Mouse (Mus musculus) kidney, adult 2 months (tissue): ENCODE measurements around the gene Trmo. TPM values are rescaled to one million over a fixed set of nuclear protein-coding genes. Genes with fewer than 3 reads are reported as not detected.

ENCODE experiments used
- DNase-seq: peaks from one replicate; pipeline ENCODE4 v3.0.0; 2021
- H3K27ac ChIP-seq: fragments of 200-500 bp; 2 replicates; pipeline ENCODE4 v1.5.1; 2012; ENCODE audit warnings: low read depth, low read length, control low read depth, inconsistent platforms; ENCODE audit not compliant: insufficient read depth
- H3K27me3 ChIP-seq: fragments of 200-500 bp; replicated peaks from 2 replicates; pipeline ENCODE4 v1.6.1; 2012; ENCODE audit warnings: mild to moderate bottlenecking, moderate library complexity, low read length, inconsistent platforms; ENCODE audit not compliant: control insufficient read depth, insufficient read depth
- H3K36me3 ChIP-seq: fragments of 200-500 bp; 2 replicates; pipeline ENCODE4 v1.6.1; 2012; ENCODE audit warnings: mild to moderate bottlenecking, moderate library complexity, low read length, inconsistent platforms; ENCODE audit not compliant: control insufficient read depth, insufficient read depth
- H3K4me1 ChIP-seq: fragments of 200-500 bp; 2 replicates; pipeline ENCODE4 v1.6.1; 2011; ENCODE audit warnings: low read length; ENCODE audit not compliant: control insufficient read depth, insufficient read depth
- H3K4me3 ChIP-seq: fragments of 200-500 bp; 2 replicates; pipeline ENCODE4 v1.5.1; 2011; ENCODE audit warnings: mild to moderate bottlenecking, low read depth, low read length, control low read depth; ENCODE audit not compliant: insufficient read depth
- CTCF ChIP-seq: fragments of 200-500 bp; conservative IDR thresholded peaks from 2 replicates; pipeline ENCODE4 v1.5.1; 2011; ENCODE audit warnings: low read depth, mild to moderate bottlenecking, control low read depth, low read length, moderate library complexity, mixed read lengths; ENCODE audit not compliant: insufficient read depth, insufficient read length
- POLR2A ChIP-seq: fragments of 200-500 bp; IDR thresholded peaks from one replicate; pipeline ENCODE4 v1.6.1; 2011; ENCODE audit warnings: low read depth, low read length, control low read depth
- WGBS: fragments of 180-500 bp; shearing (Covaris S2); methylation state at CpG from one replicate; pipeline ENCODE4 v1.1.7; 2018; 5-methylcytosine and 5-hydroxymethylcytosine counted together
- polyA plus RNA-seq: library from polyadenylated mRNA; depleted of rRNA; stranded (reverse); fragments of >200 nt; gene quantifications from 2 replicates; pipeline ENCODE4 v1.2.3, GENCODE M21; 2012

The Trmo gene
- polyA plus RNA-seq, 1 experiment: 7.0 TPM

GRCm38 (mm10) chr4:46394388-46394787 is 5.2 kb upstream of the Trmo start:
- DNase-seq: no peak
- Histone ChIP-seq H3K4me3 (no peak overlapping the region), H3K27ac (no peak overlapping the region), H3K36me3 (no peaks in the 10 kb centered on the region), H3K27me3 (no peaks in the 10 kb centered on the region), H3K4me1 (no peaks in the 10 kb centered on the region)
- 88% methylated on average over 2 of the region's 2 CpGs for WGBS
- TF ChIP-seq CTCF (no peak), POLR2A (no peak)

DNA sequence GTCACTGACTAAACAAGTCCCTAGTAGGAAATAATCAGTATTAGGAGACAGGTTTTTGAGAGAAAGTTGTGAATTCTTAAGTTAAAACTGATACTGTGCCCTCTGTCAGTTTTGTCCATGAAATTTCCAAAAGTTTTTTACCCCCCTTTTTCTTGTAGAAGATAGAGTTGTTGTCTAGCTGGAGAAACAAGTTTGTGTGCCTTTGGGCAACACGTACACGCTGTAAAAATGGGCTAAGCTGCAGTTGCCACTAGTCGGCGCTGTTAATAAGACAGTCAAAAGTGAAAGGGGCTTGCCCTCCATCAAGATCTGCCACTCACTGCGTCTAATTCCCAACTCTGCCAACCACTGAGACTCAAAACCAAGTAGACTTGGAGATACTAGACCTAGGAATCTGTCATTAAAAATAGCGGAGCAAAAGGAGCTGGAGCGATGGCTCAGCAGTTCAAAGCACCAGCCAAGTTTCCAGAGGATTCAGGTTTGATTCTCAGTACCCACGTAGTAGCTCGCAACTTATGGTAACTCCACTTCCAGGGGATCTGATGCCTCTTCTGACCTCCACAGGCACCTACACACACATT is 1.2 kb upstream of the Trmo start:
- WGBS: 24% methylated on average over 9 of the region's 9 CpGs
- Histone ChIP-seq H3K4me3 (no peak overlapping the region), H3K27ac (no peak overlapping the region), H3K27me3 (no peaks in the 10 kb centered on the region), H3K36me3 (no peaks in the 10 kb centered on the region), H3K4me1 (no peaks in the 10 kb centered on the region)
- peak; percentile 85 for DNase-seq
- no peak for TF ChIP-seq POLR2A
- TF ChIP-seq CTCF: peak; percentile 89

- Histone ChIP-seq H3K36me3 (no peaks in the 10 kb centered on the region), H3K4me1 (no peaks in the 10 kb centered on the region), H3K4me3 (peak overlapping the region; percentile 80), H3K27ac (peak overlapping the region; percentile 88), H3K27me3 (no peaks in the 10 kb centered on the region)
- DNase-seq: peak; percentile 56
- TF ChIP-seq POLR2A: no peak
- TF ChIP-seq CTCF: 0 out of 2 replicates have a peak, but pooled peaks have one; percentile 5
- WGBS: 2% methylated on average over 24 of the region's 24 CpGs
Observed at GRCm38 (mm10) chr4:46389612-46390341, 540 bp upstream of the Trmo start.

DNA sequence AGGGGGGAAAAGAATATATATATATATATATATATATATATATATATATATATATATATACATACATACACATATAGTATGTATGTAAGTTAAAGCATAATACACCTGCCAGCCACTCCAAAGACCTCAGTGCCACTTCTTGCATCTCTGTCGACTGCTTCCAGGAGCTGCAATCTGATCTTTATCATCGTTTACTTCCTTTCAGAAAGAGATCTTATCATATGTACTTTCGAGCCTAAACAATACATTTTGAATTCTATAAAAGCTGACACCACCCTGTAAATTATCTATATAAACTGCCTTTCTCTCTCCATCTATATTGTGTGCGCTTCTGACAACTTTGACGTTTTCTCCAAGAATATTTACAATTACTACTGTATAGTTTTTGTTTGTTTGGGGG is 681 bp downstream of the Trmo start:
- no peaks in the 10 kb centered on the region; the same call in 1 of the 2 replicates for H3K36me3 ChIP-seq
- H3K4me1 ChIP-seq: no peaks in the 10 kb centered on the region
- TF ChIP-seq POLR2A (no peak), CTCF (no peak)
- DNase-seq: no peak
- WGBS: 9% methylated on average over 5 of the region's 5 CpGs
- H3K27ac ChIP-seq: no peak overlapping the region
- H3K27me3 ChIP-seq: no peaks in the 10 kb centered on the region
- H3K4me3 ChIP-seq: peak overlapping the region; percentile 80

GRCm38 (mm10) chr4:46374869-46375368 is 14.3 kb downstream of the Trmo start:
- Histone ChIP-seq H3K4me3 (peak overlapping the region; percentile 20; the same call in 1 of the 2 replicates), H3K27ac (no peak overlapping the region), H3K36me3 (no peaks in the 10 kb centered on the region; the same call in 1 of the 2 replicates), H3K4me1 (no peaks in the 10 kb centered on the region), H3K27me3 (no peaks in the 10 kb centered on the region)
- no peak for TF ChIP-seq POLR2A
- peak; percentile 94 for TF ChIP-seq CTCF
- peak; percentile 93 for DNase-seq
- 20% methylated on average over 22 of the region's 22 CpGs for WGBS

GRCm38 (mm10) chr4:46374455-46374854 is 14.8 kb downstream of the Trmo start:
- no peak overlapping the region for H3K27ac ChIP-seq
- TF ChIP-seq POLR2A (no peak), CTCF (peak; percentile 46; the same call in 1 of the 2 replicates)
- WGBS: 63% methylated on average over 6 of the region's 6 CpGs
- no peaks in the 10 kb centered on the region; the same call in 1 of the 2 replicates for H3K36me3 ChIP-seq
- H3K27me3 ChIP-seq: no peaks in the 10 kb centered on the region
- peak; percentile 25 for DNase-seq
- no peak overlapping the region for H3K4me3 ChIP-seq
- no peaks in the 10 kb centered on the region for H3K4me1 ChIP-seq

DNA sequence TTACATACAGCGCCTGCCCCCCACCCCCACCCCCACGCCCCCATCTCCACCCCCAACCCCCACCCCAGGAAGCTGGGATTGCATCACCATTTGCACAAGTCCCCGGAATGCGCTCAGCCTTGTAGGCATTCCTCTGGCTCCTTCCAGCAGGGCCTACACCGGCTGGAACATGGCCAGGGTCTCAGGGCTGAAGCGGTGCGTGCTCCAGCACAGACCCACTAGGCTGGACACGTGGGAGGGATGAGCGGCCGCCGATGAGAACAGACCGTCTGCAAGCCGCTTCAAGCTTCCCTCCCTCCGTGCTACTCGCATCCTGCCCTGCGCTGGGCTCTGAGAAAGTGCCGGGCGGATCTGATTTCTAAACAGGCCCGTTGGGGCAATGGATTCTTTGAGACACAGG is 18.2 kb downstream of the Trmo start:
- Histone ChIP-seq H3K4me1 (no peaks in the 10 kb centered on the region), H3K27ac (no peak overlapping the region), H3K27me3 (no peaks in the 10 kb centered on the region), H3K4me3 (no peak overlapping the region), H3K36me3 (no peaks in the 10 kb centered on the region)
- 9% methylated on average over 19 of the region's 19 CpGs for whole genome bisulfite sequencing
- DNase-seq: peak; percentile 49
- no peak for TF ChIP-seq CTCF
- TF ChIP-seq POLR2A: no peak
